Mouse (Mus musculus) spleen, postnatal 10 days (tissue): Measurements from ENCODE around the gene Klhl7.

Source experiments
- DNase-seq, 2 experiments: peaks; one replicate each; pipeline ENCODE4 v3.0.0; 2021 to 2022; ENCODE audit warnings: low spot score in 2 of 2

The Klhl7 gene

GRCm38 (mm10) chr5:24169881-24170280 is 69.5 kb downstream of the Klhl7 start:
- no peak for DNase-seq

GRCm38 (mm10) chr5:24172092-24172491 is 71.7 kb downstream of the Klhl7 start:
- DNase-seq = no peak

- DNase-seq = no peak
These were observed 81.3 kb downstream of the Klhl7 start for GRCm38 (mm10) chr5:24181514-24182295.

- no peak for DNase-seq
These were observed 81.9 kb downstream of the Klhl7 start for GRCm38 (mm10) chr5:24182296-24182734.

GRCm38 (mm10) chr5:24183096-24183495 is 82.7 kb downstream of the Klhl7 start:
- DNase-seq = no peak

GRCm38 (mm10) chr5:24184011-24184410 is 83.6 kb downstream of the Klhl7 start:
- no peak for DNase-seq

GRCm38 (mm10) chr5:24188476-24188875 is 88.1 kb downstream of the Klhl7 start:
- DNase-seq = no peak

GRCm38 (mm10) chr5:24191821-24192220 is 91.4 kb downstream of the Klhl7 start:
- no peak for DNase-seq

GRCm38 (mm10) chr5:24201006-24201405 is 100.6 kb downstream of the Klhl7 start:
- no peak for DNase-seq

GRCm38 (mm10) chr5:24202492-24202891 is 102.1 kb downstream of the Klhl7 start:
- no peak for DNase-seq

- no peak for DNase-seq
These were observed 102.9 kb downstream of the Klhl7 start for GRCm38 (mm10) chr5:24203266-24203665.

GRCm38 (mm10) chr5:24207965-24208364 is 107.6 kb downstream of the Klhl7 start:
- no peak for DNase-seq

GRCm38 (mm10) chr5:24208505-24208904 is 108.1 kb downstream of the Klhl7 start:
- no peak for DNase-seq
